ENCODE assay signal across 8 mouse cellular contexts in genomic region chr11:59202081-59202995, GRCm38 (mm10). TPM values are rescaled to one million over a fixed set of nuclear protein-coding genes. Genes with fewer than 3 reads are reported as not detected.
A peak's percentile ranks its signal among the peaks of the same experiment; 100 is the strongest.
DNase-seq lines count a peak whose midpoint lies in the region; ATAC-seq lines count a peak whose summit lies in the region.

Mrpl55 (plus strand) TSS chr11:59202486.

- H3K4me2 ChIP-seq in hindbrain, embryonic 12.5 days (replicated peaks) = peak within 1 kb of the TSS; percentile 86

- under 1% methylated on average over 63 of the region's 63 CpGs for WGBS in hindbrain, embryonic 12.5 days

- H3K27ac ChIP-seq in hindbrain, embryonic 12.5 days = peak within 1 kb of the TSS; percentile 52; the same call in 1 of the 2 replicates

- DNase-seq in NIH3T3 (ENCODE audit: low read depth) = peak; percentile 96
- peak; percentile 91 for DNase-seq in cerebellum, adult 9-11 months
- DNase-seq in frontal cortex, postnatal 10 days (ENCODE audit: low spot score in 2 of 2) = peak; percentile 86 to 92
- DNase-seq in left cerebral cortex, adult 11 months (ENCODE audit: low spot score) = peak; percentile 85
- peak; percentile 96 for DNase-seq in lung, postnatal 4 days
- peak; percentile 90 for DNase-seq in retina, postnatal 7 days (ENCODE audit: low read depth, low spot score)
- peak; percentile 82 for DNase-seq in urinary bladder, adult 2 months (ENCODE audit: low spot score)

- H3K9ac ChIP-seq in hindbrain, embryonic 12.5 days = peak within 1 kb of the TSS; percentile 83

- peaks cover 14% of the 10 kb centered on the region for H3K4me1 ChIP-seq in hindbrain, embryonic 12.5 days

- no peaks in the 10 kb centered on the region for H3K9me3 ChIP-seq in hindbrain, embryonic 12.5 days (replicated peaks)

- H3K27me3 ChIP-seq in hindbrain, embryonic 12.5 days = no peaks in the 10 kb centered on the region

- H3K36me3 ChIP-seq in hindbrain, embryonic 12.5 days = peaks cover 34% of the 10 kb centered on the region

- peak within 1 kb of the TSS; percentile 69 for H3K4me3 ChIP-seq in hindbrain, embryonic 12.5 days

- ATAC-seq in hindbrain, embryonic 12.5 days (ENCODE audit: low FRiP score) = peak; percentile 89

RNA-seq across cellular contexts. Expression of gene Mrpl55, which starts in this region (rescaled TPM):
- 76.1 and 84.6 TPM in 2 replicates for polyA plus RNA-seq in hindbrain, embryonic 12.5 days (2016; fragmentation: Nextera tagmentation; extraction: Ambion mirVana)
- polyA plus RNA-seq in urinary bladder, adult 2 months (2012; rRNA removed) = 35.2 and 35.4 TPM in 2 replicates

Comparison
In these comparisons a context has a peak if more than half of its experiments do, and no peak if none do; other contexts are left out.
1. Peak in every context shown above with its lines: DNase-seq, ATAC-seq, H3K4me3 ChIP-seq and H3K27ac ChIP-seq.